Mouse (Mus musculus) mouse trophoblast stem cell (cell line): ENCODE data around the gene Zscan5b.
"Not testable (repeated sequence)": the region's sequence is repeated elsewhere in the genome, so short reads cannot be mapped to it uniquely, and the experiment has no call there.

ENCODE experiments used
- in situ Hi-C, 2 experiments: fragments of 300-500 bp; cut with MseI, MboI; formaldehyde crosslinking; loops; 2 replicates in 1 of 2; 3 replicates in 1 of 2; pipeline ENCODE4 v1.15.1; 2025

The Zscan5b gene

GRCm38 (mm10) chr7:6244361-6245292 is 22.5 kb downstream of the Zscan5b start:
- in situ Hi-C loops, result no loop called here

GRCm38 (mm10) chr7:6252410-6252809 is 30.3 kb downstream of the Zscan5b start, which contains the start of gene Epp13:
Epp13 (plus strand) TSS chr7:6252710.
- in situ Hi-C loops, result no loop called here

GRCm38 (mm10) chr7:6254451-6254850 is 32.4 kb downstream of the Zscan5b start:
- in situ Hi-C loops, result no loop called here

GRCm38 (mm10) chr7:6257386-6257785 is 35.3 kb downstream of the Zscan5b start:
- in situ Hi-C loops, result no loop called here

- in situ Hi-C loops, result no loop called here
Observed at GRCm38 (mm10) chr7:6258232-6259220, 36.4 kb downstream of the Zscan5b start.

GRCm38 (mm10) chr7:6260004-6260403 is 37.9 kb downstream of the Zscan5b start:
- in situ Hi-C loops, result not testable (repeated sequence)

- in situ Hi-C loops, result no loop called here
Observed at GRCm38 (mm10) chr7:6262120-6262519, 40.0 kb downstream of the Zscan5b start.

GRCm38 (mm10) chr7:6262984-6263383 is 40.9 kb downstream of the Zscan5b start:
- in situ Hi-C loops, result no loop called here

- in situ Hi-C loops, result no loop called here
Observed at GRCm38 (mm10) chr7:6265695-6266094, 43.6 kb downstream of the Zscan5b start.

GRCm38 (mm10) chr7:6277906-6278305 is 55.8 kb downstream of the Zscan5b start:
- in situ Hi-C loops, result no loop called here

GRCm38 (mm10) chr7:6282749-6283148 is 60.7 kb downstream of the Zscan5b start:
- in situ Hi-C loops, result no loop called here

- in situ Hi-C loops, result no loop called here
Observed at GRCm38 (mm10) chr7:6283451-6284075, 61.5 kb downstream of the Zscan5b start.

GRCm38 (mm10) chr7:6284442-6285012 is 62.4 kb downstream of the Zscan5b start:
- in situ Hi-C loops, result no loop called here

GRCm38 (mm10) chr7:6285366-6285765 is 63.3 kb downstream of the Zscan5b start:
- in situ Hi-C loops, result no loop called here

- in situ Hi-C loops, result no loop called here
Observed at GRCm38 (mm10) chr7:6285842-6286705, 64.0 kb downstream of the Zscan5b start, which contains the start of gene Zfp667. Zfp667 (plus strand) TSS chr7:6286579.

GRCm38 (mm10) chr7:6286921-6287531 is 64.9 kb downstream of the Zscan5b start:
- in situ Hi-C loops, result no loop called here
